Mouse (Mus musculus) lung, postnatal 36 days (tissue): ENCODE results near the gene Gm49369.
A peak's percentile ranks its signal among the peaks of the same experiment; 100 is the strongest.

ENCODE experiments used
- DNase-seq: peaks from one replicate; pipeline ENCODE4 v3.0.0; 2022; ENCODE audit warnings: mixed read lengths

The Gm49369 gene

DNA sequence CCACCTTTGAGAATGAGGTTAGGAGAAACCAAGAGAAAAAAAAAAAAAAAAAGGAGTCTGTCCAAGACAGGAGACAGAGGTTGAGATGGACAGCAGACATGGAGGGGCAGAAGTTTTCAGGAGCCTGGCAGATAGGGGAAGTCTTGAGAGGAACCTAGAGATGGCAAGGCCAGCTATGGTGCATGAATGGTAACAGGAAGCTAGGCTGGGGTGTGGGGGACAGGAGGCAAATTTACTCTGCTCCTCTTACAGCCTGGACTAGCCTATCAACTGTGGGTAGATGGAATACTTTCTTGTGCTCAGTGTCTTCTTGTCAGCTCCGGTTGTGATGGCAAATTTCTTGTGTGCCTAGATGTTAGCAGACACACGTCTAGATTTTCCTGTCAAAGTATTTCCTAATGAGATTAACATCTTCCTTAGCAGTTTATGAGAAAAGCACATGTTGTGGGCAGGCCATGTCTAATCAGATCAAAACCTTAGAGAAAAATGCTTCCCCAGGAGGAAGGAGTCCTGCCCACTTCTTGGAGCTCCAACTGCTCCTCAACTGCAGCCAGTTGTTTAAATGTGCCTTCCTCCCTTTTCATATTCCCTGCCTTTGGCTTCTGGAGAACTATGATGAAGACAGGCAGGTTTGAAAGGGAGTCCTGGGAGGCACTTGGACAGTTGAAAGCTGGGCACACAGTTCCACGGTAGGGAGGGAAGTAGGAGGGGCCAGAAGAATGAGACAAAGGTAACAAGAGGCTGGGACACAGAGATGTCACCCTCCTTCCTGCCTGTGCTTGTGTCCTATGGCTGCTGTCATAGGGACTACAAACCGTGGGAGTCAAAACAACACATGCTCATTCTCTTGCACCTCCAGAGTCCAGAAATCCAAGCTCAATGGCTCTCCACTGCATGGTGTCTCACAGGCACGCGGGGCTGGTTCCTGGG is 12.1 kb upstream of the Gm49369 start:
- DNase-seq: peak; percentile 39

DNA sequence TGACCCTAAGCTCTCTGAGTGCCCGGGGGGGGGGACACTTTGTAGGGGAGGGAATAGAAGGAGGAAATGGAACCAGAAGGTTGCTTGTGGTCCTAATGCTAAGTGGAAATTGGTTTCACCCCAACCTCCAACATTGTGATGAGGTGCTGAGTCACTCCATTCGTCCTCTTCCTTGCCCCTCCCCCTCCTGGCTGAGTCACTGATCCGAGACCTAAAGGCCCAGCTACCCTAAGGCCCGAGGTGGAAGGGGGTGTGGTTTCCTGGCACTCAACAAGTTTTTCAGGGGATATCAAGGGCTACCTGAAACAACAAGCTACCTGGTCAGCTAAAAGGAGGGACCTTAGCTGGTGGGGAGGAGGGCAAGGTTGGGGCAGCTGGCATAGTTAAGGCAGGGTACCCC is 10.7 kb upstream of the Gm49369 start:
- peak; percentile 73 for DNase-seq

DNA sequence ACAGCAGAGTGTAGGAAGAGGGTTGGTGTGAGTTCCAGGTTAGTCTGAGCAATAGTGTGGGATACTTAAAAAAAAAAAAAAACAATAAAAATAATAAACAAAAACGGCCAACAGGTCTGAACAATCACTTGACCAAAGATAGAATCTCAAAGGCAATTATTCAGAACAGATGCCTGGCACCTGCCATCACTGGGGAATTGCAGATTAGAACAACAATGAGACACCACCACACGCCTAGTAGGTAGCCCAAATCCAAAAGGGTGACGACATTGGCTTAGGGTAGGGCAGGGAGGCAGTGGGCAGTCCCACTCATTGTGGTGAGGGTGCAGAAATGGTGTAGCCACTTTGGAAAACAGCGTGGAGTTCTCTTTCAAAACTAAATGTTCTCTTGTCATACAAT is 9.1 kb upstream of the Gm49369 start:
- DNase-seq: no peak

DNA sequence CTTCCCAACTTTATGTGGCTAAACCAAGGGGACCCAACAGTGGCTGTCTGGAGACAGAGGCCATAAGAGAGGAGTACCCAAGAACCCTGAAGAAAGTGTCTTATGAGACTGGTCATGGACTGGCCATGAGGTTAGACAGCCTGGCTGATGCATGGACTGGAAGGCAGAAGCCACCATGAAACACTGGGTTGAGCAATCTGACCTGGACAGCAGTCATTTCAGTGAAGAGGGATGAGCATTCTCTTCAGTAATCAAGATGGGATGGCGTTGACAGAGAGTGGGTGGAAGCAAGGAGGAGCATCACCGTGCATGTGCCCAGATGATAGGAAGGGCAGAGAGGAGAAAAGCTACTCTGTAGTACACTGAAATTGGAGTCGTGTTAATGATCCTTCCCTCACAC is 8.6 kb upstream of the Gm49369 start:
- peak; percentile 64 for DNase-seq

DNA sequence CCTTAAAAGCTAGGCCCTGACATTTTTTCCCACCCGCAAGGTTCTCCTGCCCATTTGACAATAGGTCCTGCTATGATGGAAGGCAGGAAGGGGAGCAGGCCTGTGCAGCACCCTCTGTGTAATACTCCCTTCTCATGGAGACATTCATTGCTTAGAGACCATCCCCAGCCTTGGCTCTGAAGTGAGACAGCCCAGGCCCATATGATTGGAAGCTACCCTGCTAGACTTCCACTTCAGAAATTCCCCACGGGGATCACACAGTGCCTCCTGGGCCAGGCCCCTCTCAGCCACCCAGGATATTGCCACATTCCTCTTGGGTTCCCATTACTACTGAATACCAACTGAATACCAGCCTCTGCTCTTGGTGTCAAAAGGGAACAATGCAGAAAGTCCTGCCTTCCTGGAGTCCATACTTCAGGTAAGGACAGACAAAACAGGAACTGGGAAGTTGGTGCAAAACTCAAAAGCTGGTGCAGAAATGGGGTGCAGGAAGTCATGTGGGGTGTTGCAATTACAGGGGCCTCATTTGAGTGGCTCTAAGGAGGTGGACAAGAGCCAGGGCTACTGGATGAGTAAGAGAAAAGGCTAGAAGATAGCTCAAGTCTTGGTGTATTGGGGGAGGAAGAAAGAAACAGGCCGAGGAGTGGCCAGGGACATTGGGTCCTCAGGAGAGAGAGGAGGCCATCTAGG is 7.6 kb upstream of the Gm49369 start:
- DNase-seq: peak; percentile 67

DNA sequence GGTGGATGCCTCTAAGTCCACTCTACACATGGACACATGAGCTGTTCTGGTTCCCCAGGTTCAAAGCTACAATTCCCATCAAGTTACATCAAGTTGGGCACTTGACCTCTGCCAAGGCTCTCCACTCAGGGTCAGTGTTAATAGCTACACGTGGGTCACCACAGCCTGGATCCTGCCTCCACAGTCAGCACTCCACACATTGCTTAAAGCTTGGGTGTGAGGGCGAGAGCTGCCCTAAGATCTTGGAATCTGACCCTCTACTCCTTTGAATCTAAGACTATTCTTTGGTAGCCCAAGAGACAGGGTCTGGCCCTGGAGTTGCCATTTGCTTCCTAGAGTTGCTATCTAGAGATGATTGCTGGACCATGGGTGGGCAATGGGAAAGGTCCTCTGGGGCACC is 6.3 kb upstream of the Gm49369 start:
- no peak for DNase-seq

DNA sequence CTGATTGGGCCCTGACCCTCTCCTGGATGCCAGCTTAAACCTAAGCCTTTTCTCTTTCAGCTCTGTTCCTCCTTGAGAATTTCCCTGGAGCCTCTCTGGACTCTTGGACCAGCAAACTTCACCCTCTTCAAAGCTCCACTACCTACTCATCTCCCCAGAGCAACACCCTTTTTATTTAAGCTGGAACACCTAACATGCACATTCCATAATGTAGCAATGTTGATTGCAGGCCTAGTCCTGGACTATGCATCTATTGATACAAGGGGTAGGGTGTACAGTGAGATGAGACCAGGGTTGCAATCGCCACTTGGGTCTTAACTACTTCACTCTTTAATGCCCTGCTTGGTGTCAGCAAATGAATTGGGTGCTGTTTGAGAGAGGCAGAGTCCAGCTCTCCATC is 5.7 kb upstream of the Gm49369 start:
- DNase-seq: no peak

DNA sequence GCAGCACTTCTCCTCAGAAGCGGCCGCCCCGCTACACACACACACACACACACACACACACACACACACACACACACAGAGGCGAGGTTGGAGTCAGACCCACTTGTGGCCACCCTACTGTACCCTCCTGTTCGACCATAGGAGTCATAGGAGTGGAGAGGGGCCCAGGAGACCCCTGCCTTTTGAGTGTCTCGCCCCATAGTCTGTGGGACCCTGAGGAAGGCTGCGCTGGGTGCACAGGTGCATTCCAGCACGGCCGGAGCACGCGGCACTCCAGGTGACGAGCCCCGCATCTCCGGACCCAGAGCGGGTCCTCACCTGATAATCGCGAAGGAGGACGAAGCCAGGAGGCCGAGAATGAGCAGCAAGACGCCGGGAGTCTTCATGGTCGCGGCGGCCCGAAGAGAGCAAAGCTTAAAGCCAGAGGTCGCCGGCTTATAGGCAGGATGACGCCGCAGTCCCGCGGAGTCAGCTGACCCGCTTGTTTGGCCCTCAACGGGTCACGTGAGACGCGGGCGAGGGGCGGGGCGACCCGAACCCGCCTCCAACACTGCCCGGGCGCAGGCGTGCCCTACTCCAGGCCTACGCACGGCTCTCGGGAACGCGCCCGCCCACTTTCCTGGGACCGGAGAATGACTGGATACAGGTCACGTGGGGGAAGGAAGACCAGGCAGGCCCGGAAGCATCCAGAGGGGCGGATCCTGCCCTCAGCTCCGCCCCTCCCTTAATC is 5.1 kb upstream of the Gm49369 start, which contains the start of gene Ctsd:
Gene Ctsd (minus strand): TSS at position 620 of the 730 bp plus-strand sequence.
- DNase-seq: peak; percentile 99

DNA sequence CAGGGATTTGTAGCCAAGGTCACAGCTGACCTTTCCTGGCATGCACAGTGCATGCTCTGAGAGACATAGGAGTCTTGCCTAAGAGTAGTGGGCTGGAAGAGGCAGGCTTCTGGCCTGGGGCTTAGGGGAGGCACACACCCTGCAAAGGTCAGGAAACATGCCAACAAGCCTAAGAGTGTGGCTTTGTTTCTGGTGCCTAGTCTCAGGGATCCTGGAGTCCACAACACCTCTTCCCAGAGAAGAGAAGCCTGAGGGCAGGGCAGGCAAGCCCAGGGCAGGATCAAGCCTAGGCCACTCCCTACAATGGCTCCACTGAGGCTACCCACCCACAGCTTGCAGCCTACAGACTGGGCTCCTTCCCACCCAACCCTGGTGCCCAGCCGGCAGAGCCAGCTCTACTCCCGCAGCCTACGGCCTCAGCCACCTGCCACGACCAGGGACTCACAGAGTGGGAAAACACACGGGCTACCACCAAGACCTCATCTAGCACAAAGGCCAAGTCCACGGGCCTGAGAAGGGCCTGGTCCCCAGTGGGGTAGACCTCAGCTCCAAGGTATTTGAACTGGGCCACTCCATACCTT is 4.2 kb upstream of the Gm49369 start:
- DNase-seq: peak; percentile 26

DNA sequence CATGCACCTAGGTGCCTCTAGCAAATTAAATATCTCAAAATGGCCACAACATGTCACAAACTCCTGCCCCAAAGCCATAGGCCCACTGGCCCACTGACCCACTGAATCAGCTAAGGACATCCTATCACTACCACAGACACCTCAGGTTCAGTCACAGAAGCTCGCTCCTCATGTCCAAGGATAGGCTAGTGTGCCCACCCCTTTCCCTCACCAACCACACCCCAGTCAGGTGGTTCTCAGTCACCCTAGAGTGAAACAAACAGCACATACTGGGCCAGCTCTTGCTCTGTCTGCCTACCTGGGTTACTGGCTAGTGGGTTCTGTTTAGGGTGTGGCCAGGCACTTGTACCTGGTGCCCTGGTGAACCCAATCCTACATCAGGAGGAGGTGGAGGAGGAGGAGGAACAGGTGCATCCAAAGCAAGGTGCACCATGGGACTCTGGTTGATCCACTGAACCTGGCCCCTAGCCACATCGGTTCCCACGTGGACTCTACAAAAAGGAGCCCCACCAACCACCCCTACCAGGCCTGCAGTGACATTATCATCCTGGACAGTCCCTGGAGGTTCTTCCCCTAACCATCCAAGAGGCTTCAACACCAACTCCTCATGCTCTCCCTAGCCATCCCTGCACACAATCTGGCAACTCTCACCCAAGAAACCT is 3.4 kb upstream of the Gm49369 start:
- DNase-seq: no peak

DNA sequence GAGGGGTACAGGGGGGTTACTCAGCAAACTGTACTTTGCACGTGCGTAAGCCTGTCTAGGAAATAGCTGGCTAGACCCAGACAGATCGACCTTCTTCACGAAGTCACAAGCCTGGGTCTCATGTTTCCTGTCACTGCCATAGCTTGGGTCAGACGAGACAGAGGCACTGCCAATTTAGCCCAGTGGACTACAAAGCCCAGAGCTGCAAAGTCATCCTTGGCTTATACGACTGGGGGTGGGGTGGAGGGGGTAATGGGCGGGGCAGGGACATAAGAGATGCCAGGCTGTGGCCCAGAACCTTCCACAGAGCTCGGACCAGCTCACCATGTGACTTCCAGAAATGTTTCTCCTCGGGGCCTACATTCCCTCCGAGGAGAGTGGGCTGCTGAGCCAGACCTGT is 1.8 kb upstream of the Gm49369 start:
- no peak for DNase-seq

DNA sequence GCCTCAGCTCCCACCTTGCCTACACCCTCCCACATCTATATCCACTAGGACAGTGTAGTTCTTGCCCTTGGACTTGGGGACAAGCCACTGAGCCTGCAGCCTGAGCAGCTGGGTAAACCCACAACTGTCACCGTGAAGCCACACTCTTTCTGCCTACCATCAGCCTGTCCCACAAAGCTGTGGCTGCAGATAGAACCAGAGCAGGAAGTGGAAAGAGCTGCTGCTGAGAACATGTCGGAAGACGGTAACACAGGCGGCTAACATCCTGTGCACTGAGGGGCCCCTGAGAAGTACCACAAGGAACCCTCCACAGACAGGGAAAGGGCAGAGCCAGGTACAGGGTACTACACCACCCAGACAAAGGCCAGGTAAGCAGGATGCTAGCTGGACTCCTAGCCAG is 1.3 kb downstream of the Gm49369 start:
- no peak for DNase-seq

DNA sequence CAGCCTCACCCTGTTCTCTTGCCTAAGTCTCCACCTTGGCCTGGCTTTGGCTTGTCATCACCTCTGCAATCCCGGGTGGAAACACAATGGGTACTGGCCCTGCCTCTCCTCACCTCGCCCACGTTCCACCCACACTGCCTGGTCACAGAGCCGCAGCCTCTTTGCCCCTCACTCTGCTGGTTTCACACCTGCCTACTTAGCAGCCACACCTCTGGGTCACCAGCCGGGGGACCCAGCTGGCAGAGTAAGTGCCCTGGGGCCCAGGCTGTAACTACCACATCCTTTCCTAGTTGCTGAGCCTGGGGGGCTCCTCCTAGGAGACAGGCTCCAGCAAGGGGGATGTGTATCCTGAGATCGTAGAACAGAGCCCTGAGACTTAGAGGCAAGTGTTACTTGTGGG is 3.3 kb downstream of the Gm49369 start:
- no peak for DNase-seq

DNA sequence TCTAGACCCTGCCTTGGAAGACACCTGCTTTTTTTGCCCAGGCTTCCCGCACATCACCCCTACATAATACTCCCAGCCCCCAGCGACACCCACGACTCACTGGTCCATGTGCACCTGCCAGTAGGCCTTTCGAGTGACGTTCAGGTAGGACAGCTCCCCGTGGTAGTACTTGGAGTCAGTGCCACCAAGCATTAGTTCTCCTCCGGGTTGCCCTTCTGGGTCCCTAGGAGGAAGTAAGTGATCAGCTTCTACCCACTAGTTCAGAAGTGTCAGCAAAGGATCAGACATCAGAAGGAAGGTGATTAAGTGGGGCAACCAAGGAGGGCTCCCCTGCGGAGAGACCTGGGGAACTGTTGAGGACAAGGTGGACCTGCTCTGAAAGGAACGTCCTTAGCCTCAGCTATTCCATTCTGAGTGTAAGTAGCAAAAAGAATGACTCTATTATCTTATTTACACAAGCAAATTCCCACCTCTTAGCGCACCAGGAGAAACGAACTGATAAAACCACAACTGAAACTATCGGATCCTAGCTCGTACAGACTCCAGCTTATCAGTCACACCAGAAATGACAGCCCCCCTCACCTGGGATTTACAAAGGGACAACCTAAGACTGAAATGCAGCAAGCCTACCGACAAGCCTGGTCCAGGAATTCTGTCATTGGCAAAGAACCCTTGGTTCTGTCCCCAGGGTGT is 5.1 kb downstream of the Gm49369 start:
- DNase-seq: no peak

DNA sequence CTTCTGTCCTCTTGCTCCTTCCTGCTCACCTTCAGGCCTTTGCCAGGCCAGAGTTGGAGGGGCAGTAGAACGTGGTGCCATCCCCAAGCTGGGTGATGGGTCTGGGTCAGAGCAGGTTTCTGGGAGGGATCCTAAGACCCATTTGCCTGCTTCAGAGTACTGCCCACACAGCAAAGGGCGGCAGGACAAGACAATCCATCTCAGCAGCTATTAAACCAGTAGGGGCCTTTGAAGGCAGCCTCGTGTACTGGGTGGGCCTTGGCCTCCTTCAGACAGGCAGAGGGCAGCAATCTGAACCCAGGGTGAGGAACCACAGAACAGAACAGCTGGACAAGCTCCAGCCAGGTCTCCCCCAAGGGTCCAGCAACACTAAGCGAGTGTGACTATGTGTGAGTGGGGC is 6.4 kb downstream of the Gm49369 start:
- DNase-seq: no peak

DNA sequence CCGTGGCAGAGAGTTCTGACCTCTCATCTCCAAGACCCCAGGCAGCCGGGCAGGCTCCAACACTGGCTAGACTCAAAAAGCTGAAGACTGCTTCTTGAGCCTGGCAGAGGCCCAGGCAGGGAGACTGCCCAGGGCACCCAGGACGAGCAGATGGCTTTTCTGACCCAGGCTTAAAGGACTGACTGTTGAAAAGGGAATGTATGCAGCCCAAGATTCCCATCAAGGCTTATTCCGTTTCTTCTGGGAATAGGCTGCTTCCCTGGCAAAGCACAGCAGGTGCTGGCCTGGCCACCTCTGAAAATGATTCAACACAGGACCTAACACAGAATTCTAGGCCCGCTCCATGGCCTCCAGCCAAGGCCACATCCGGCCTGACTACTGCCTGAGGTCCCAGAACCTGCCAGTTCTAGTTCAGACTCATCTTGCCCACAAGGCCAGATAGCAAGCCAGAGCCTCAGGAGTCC is 7.2 kb downstream of the Gm49369 start:
- peak; percentile 41 for DNase-seq

DNA sequence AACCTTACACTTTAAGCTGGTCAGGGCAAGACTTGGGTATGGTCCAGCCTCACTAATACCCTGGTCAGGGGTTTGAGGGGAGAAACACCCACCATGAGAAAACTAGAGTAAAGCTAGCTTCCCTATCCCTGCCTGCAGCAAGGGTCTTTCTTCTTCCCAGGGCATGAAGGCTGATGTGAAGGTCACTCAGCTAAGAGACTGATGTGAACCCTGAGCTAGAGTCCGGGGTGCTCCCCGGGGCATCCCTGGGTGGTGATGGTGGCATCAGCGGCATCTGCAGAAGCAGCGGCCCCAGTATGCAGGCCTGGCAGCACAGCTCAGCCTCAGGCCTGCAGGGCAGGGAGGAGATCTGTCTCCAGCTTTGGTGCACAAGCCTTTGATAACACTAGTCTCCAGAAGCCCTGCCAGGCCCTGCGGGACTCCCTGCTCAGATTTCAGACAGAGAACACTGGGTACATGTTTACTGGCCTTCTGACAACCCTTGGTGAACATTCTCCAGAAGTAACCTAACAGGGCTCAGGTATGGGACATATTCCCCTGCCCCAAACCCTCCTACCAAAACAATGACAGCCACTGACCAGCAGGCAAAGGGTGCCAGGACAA is 8.0 kb downstream of the Gm49369 start:
- DNase-seq: no peak

DNA sequence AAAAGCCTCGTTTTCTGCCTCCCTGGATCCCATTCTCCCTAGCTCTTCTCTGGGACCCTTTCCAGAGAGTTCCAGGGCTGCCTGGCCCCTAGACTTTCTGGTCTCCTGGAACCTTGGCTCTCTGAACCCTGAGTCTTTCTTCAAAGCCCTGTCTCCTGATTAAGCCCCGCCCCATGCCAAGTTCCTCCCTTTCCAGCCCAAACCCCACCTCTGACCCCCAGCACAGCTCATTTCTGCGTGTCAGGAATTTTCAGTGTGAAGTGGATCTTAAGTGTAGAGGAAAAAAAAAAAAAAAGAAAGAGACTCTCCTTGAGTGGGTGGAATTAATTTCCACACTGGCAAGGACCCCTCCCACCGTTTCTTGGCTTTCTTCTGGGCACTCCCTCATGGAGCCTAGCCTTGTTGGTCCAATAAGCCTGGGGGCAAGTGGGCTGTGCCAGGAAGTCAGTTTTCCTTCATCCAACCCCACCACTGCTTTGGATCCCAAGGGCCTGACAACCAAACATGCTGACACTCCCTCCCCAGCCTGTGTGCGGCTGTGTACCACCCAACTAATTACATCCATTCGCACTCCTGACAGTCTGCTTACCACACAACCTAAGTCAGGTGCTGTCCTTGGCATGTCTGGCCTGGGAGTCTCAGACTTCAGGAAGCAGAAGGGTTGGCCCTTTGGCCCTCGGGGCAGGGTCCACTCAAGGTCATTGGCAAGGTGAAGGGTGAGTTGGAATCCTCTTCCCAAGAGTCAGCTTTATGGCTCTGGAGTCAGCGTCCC is 8.6 kb downstream of the Gm49369 start, which contains the start of gene Ifitm10:
Gene Ifitm10 (minus strand): TSS at position 113 of the 772 bp plus-strand sequence.
- peak; percentile 26 for DNase-seq

DNA sequence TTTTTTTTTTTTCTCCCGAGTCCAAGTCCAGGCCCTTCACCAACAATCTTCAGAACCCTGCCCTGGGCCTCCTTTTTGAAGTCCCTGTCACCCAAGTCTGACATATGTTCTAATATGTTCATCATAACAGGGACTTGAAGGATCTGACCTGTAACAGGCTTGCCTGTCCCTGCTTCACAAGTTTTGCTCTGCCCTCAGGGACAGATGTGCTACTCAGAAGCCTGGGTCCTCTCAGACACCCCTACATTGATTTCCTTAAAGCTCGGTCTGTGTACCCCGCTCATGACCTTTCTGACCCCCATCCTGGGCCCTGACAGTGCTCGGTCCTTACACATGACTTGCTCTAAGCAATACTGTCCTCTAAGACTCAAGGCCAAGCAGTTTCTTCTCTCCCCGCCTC is 9.4 kb downstream of the Gm49369 start:
- DNase-seq: no peak
